Mouse (Mus musculus): ENCODE results near the gene Dmrt3. TPM values are rescaled to one million over a fixed set of nuclear protein-coding genes. Genes with fewer than 3 reads are reported as not detected.

The Dmrt3 gene
- polyA plus RNA-seq (2014; fragmentation: Nextera tagmentation; extraction: Ambion mirVana) = 0.05 and 0.07 TPM in 2 replicates

- DNase-seq (ENCODE audit: low spot score) (peak; percentile 71), ATAC-seq (ENCODE audit: insufficient number of reproducible peaks, low FRiP score, low TSS enrichment, low read depth) (no peak)
- Histone ChIP-seq H3K36me3 (ENCODE audit: control insufficient read depth, insufficient read depth, low read length) (no peaks in the 10 kb centered on the region), H3K4me2 (ENCODE audit: low read depth, severe bottlenecking) (peak within 1 kb of the TSS; percentile 73), H3K9ac (ENCODE audit: low read length) (peak within 1 kb of the TSS; percentile 24; the same call in 1 of the 2 replicates), H3K27ac (replicated peaks; ENCODE audit: low read depth, low read length) (no peak within 1 kb of the TSS), H3K4me1 (ENCODE audit: control insufficient read depth, insufficient read depth, low read length) (peaks cover 27% of the 10 kb centered on the region), H3K27me3 (ENCODE audit: control insufficient read depth, insufficient read depth, low read length) (peaks cover 79% of the 10 kb centered on the region), H3K9me3 (ENCODE audit: control insufficient read depth, low read length) (no peaks in the 10 kb centered on the region), H3K4me3 (ENCODE audit: low read depth, low read length) (peak within 1 kb of the TSS; percentile 36)
- under 1% methylated on average over 28 of the region's 29 CpGs for WGBS
Observed at GRCm38 (mm10) chr19:25610015-25610410, at the start of gene Dmrt3. TSS of gene Dmrt3 (plus strand) at chr19:25610301.

- ATAC-seq (ENCODE audit: insufficient number of reproducible peaks, low FRiP score, low TSS enrichment, low read depth) = no peak
- H3K27ac ChIP-seq (replicated peaks; ENCODE audit: low read depth, low read length) = no peak overlapping the region
- H3K9me3 ChIP-seq (ENCODE audit: control insufficient read depth, low read length) = no peaks in the 10 kb centered on the region
- H3K4me1 ChIP-seq (ENCODE audit: control insufficient read depth, insufficient read depth, low read length) = no peaks in the 10 kb centered on the region
- no peak overlapping the region for H3K4me2 ChIP-seq (ENCODE audit: low read depth, severe bottlenecking)
- no peak overlapping the region for H3K9ac ChIP-seq (ENCODE audit: low read length)
- no peak overlapping the region for H3K4me3 ChIP-seq (ENCODE audit: low read depth, low read length)
- no peaks in the 10 kb centered on the region for H3K36me3 ChIP-seq (ENCODE audit: control insufficient read depth, insufficient read depth, low read length)
- peaks cover 6% of the 10 kb centered on the region; the same call in 1 of the 2 replicates for H3K27me3 ChIP-seq (ENCODE audit: control insufficient read depth, insufficient read depth, low read length)
- no peak for DNase-seq (ENCODE audit: low spot score)
- WGBS = 59% methylated on average over 12 of the region's 12 CpGs
Observed at GRCm38 (mm10) chr19:25564430-25564829, 45.7 kb upstream of the Dmrt3 start.

GRCm38 (mm10) chr19:25569778-25570177, 40.3 kb upstream of the Dmrt3 start:
- Histone ChIP-seq H3K4me2 (ENCODE audit: low read depth, severe bottlenecking) (no peak overlapping the region), H3K27me3 (ENCODE audit: control insufficient read depth, insufficient read depth, low read length) (peaks cover 11% of the 10 kb centered on the region; the same call in 1 of the 2 replicates), H3K9me3 (ENCODE audit: control insufficient read depth, low read length) (no peaks in the 10 kb centered on the region), H3K4me1 (ENCODE audit: control insufficient read depth, insufficient read depth, low read length) (no peaks in the 10 kb centered on the region), H3K36me3 (ENCODE audit: control insufficient read depth, insufficient read depth, low read length) (no peaks in the 10 kb centered on the region), H3K27ac (replicated peaks; ENCODE audit: low read depth, low read length) (no peak overlapping the region), H3K9ac (ENCODE audit: low read length) (no peak overlapping the region), H3K4me3 (ENCODE audit: low read depth, low read length) (no peak overlapping the region)
- ATAC-seq (ENCODE audit: insufficient number of reproducible peaks, low FRiP score, low TSS enrichment, low read depth) (no peak), DNase-seq (ENCODE audit: low spot score) (no peak)
- 79% methylated on average over 7 of the region's 7 CpGs for WGBS

GRCm38 (mm10) chr19:25574431-25574830, 35.7 kb upstream of the Dmrt3 start:
- H3K9me3 ChIP-seq (ENCODE audit: control insufficient read depth, low read length) = no peaks in the 10 kb centered on the region
- H3K9ac ChIP-seq (ENCODE audit: low read length) = no peak overlapping the region
- ATAC-seq (ENCODE audit: insufficient number of reproducible peaks, low FRiP score, low TSS enrichment, low read depth) (no peak), DNase-seq (ENCODE audit: low spot score) (no peak)
- H3K4me3 ChIP-seq (ENCODE audit: low read depth, low read length) = no peak overlapping the region
- H3K27me3 ChIP-seq (ENCODE audit: control insufficient read depth, insufficient read depth, low read length) = peaks cover 12% of the 10 kb centered on the region; the same call in 1 of the 2 replicates
- H3K36me3 ChIP-seq (ENCODE audit: control insufficient read depth, insufficient read depth, low read length) = no peaks in the 10 kb centered on the region
- H3K4me2 ChIP-seq (ENCODE audit: low read depth, severe bottlenecking) = no peak overlapping the region
- H3K27ac ChIP-seq (replicated peaks; ENCODE audit: low read depth, low read length) = no peak overlapping the region
- no peaks in the 10 kb centered on the region for H3K4me1 ChIP-seq (ENCODE audit: control insufficient read depth, insufficient read depth, low read length)
- 42% methylated on average over 10 of the region's 10 CpGs for WGBS

GRCm38 (mm10) chr19:25574981-25575814, 34.9 kb upstream of the Dmrt3 start:
- ATAC-seq (ENCODE audit: insufficient number of reproducible peaks, low FRiP score, low TSS enrichment, low read depth) = no peak
- no peaks in the 10 kb centered on the region for H3K4me1 ChIP-seq (ENCODE audit: control insufficient read depth, insufficient read depth, low read length)
- no peak overlapping the region for H3K4me2 ChIP-seq (ENCODE audit: low read depth, severe bottlenecking)
- H3K9ac ChIP-seq (ENCODE audit: low read length) = no peak overlapping the region
- H3K36me3 ChIP-seq (ENCODE audit: control insufficient read depth, insufficient read depth, low read length) = no peaks in the 10 kb centered on the region
- H3K9me3 ChIP-seq (ENCODE audit: control insufficient read depth, low read length) = no peaks in the 10 kb centered on the region
- H3K4me3 ChIP-seq (ENCODE audit: low read depth, low read length) = no peak overlapping the region
- WGBS = 6% methylated on average over 17 of the region's 17 CpGs
- DNase-seq (ENCODE audit: low spot score) = no peak
- H3K27ac ChIP-seq (replicated peaks; ENCODE audit: low read depth, low read length) = no peak overlapping the region
- H3K27me3 ChIP-seq (ENCODE audit: control insufficient read depth, insufficient read depth, low read length) = peaks cover 9% of the 10 kb centered on the region; the same call in 1 of the 2 replicates

- WGBS = 95% methylated on average over 2 of the region's 2 CpGs
- peaks cover 9% of the 10 kb centered on the region; the same call in 1 of the 2 replicates for H3K27me3 ChIP-seq (ENCODE audit: control insufficient read depth, insufficient read depth, low read length)
Observed at GRCm38 (mm10) chr19:25578358-25578757, 31.7 kb upstream of the Dmrt3 start.

GRCm38 (mm10) chr19:25579440-25579839, 30.7 kb upstream of the Dmrt3 start:
- H3K27me3 ChIP-seq (ENCODE audit: control insufficient read depth, insufficient read depth, low read length) = peaks cover 6% of the 10 kb centered on the region; the same call in 1 of the 2 replicates

More at GRCm38 (mm10) chr19:25578358-25578757, 31.7 kb upstream of the Dmrt3 start:
- Histone ChIP-seq H3K9ac (ENCODE audit: low read length) (no peak overlapping the region), H3K4me2 (ENCODE audit: low read depth, severe bottlenecking) (no peak overlapping the region), H3K36me3 (ENCODE audit: control insufficient read depth, insufficient read depth, low read length) (no peaks in the 10 kb centered on the region), H3K4me3 (ENCODE audit: low read depth, low read length) (no peak overlapping the region), H3K4me1 (ENCODE audit: control insufficient read depth, insufficient read depth, low read length) (no peaks in the 10 kb centered on the region), H3K9me3 (ENCODE audit: control insufficient read depth, low read length) (no peaks in the 10 kb centered on the region), H3K27ac (replicated peaks; ENCODE audit: low read depth, low read length) (no peak overlapping the region)
- DNase-seq (ENCODE audit: low spot score) (no peak), ATAC-seq (ENCODE audit: insufficient number of reproducible peaks, low FRiP score, low TSS enrichment, low read depth) (no peak)

GRCm38 (mm10) chr19:25597717-25598232, 12.3 kb upstream of the Dmrt3 start:
- WGBS = 63% methylated on average over 3 of the region's 3 CpGs
- H3K27me3 ChIP-seq (ENCODE audit: control insufficient read depth, insufficient read depth, low read length) = peaks cover 15% of the 10 kb centered on the region
- ATAC-seq (ENCODE audit: insufficient number of reproducible peaks, low FRiP score, low TSS enrichment, low read depth) = no peak

More at GRCm38 (mm10) chr19:25579440-25579839, 30.7 kb upstream of the Dmrt3 start:
- H3K36me3 ChIP-seq (ENCODE audit: control insufficient read depth, insufficient read depth, low read length) = no peaks in the 10 kb centered on the region
- H3K27ac ChIP-seq (replicated peaks; ENCODE audit: low read depth, low read length) = no peak overlapping the region
- WGBS = 96% methylated on average over 2 of the region's 2 CpGs
- H3K9ac ChIP-seq (ENCODE audit: low read length) = no peak overlapping the region
- H3K4me2 ChIP-seq (ENCODE audit: low read depth, severe bottlenecking) = no peak overlapping the region
- ATAC-seq (ENCODE audit: insufficient number of reproducible peaks, low FRiP score, low TSS enrichment, low read depth) (no peak), DNase-seq (ENCODE audit: low spot score) (no peak)
- H3K4me1 ChIP-seq (ENCODE audit: control insufficient read depth, insufficient read depth, low read length) = no peaks in the 10 kb centered on the region
- no peaks in the 10 kb centered on the region for H3K9me3 ChIP-seq (ENCODE audit: control insufficient read depth, low read length)
- H3K4me3 ChIP-seq (ENCODE audit: low read depth, low read length) = no peak overlapping the region

More at GRCm38 (mm10) chr19:25597717-25598232, 12.3 kb upstream of the Dmrt3 start:
- DNase-seq (ENCODE audit: low spot score) = no peak
- no peak overlapping the region for H3K4me2 ChIP-seq (ENCODE audit: low read depth, severe bottlenecking)
- no peak overlapping the region for H3K4me3 ChIP-seq (ENCODE audit: low read depth, low read length)
- no peaks in the 10 kb centered on the region for H3K9me3 ChIP-seq (ENCODE audit: control insufficient read depth, low read length)
- H3K9ac ChIP-seq (ENCODE audit: low read length) = no peak overlapping the region
- no peaks in the 10 kb centered on the region; the same call in 1 of the 2 replicates for H3K4me1 ChIP-seq (ENCODE audit: control insufficient read depth, insufficient read depth, low read length)
- H3K36me3 ChIP-seq (ENCODE audit: control insufficient read depth, insufficient read depth, low read length) = no peaks in the 10 kb centered on the region
- H3K27ac ChIP-seq (replicated peaks; ENCODE audit: low read depth, low read length) = no peak overlapping the region
